8 mouse cellular contexts compared by ENCODE assay signal in the genomic region with DNA sequence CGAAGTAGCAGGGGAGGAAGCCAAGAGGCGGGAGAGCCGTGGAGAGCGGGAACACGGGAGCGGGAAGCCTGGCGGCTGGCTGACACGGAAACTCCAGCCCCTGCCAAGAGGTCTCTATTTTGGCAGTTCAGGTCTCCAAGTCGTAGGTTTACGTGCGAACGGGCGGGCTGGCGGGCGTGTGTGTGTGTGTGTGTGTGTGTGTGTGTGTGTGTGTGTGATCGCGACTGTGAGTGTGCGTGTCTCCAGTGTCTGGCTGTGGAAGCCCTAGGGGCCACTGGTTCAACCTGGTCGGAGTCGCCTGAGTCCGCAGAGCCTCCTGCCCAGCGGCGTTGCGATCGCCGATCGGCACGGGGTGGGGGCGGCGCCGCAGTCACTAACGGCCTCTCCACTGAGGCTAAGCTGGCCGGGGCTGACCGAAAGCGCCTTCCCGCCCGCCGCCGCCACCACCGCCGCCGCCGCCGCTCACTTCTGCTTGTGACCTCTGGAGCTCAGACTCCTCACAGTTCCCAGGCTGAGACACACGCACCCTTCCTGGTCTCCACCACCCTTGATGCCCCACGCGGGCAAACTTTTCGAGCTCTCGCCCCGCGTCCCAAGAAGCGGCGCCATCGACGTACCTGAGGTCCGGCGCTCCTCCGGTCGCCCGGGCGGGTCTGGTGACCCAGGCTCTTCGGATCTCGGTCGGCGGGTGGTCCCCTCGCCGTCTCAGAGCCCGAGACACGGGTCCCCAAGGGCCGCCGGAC. TPM values are rescaled to one million over a fixed set of nuclear protein-coding genes. Genes with fewer than 3 reads are reported as not detected.
DNase-seq lines count a peak whose midpoint lies in the region; TF ChIP-seq lines count a peak whose summit lies in the region.

No protein-coding gene starts in this region.

- no peaks in the 10 kb centered on the region; the same call in 1 of the 2 replicates for H3K27me3 ChIP-seq in kidney, adult 2 months (replicated peaks; ENCODE audit: control insufficient read depth, insufficient read depth, low read length)
- H3K27me3 ChIP-seq in cerebellum, adult 2 months (ENCODE audit: control insufficient read depth, insufficient read depth, low read length): no peaks in the 10 kb centered on the region; the same call in 1 of the 2 replicates

- 0 out of 2 replicates have a peak overlapping the region, but pooled peaks have one; percentile 6 for H3K27ac ChIP-seq in kidney, adult 2 months (ENCODE audit: insufficient read depth, low read depth, low read length)
- H3K27ac ChIP-seq in cerebellum, adult 2 months (ENCODE audit: insufficient read depth, low read length): no peak overlapping the region

- intact Hi-C loops in heart, postnatal 14 days (cut with DNase I): no loop called here

- 4% methylated on average over 49 of the region's 71 CpGs for WGBS in kidney, adult 2 months
- WGBS in cerebellum, adult 2 months: 4% methylated on average over 43 of the region's 71 CpGs

- no peaks in the 10 kb centered on the region for H3K36me3 ChIP-seq in kidney, adult 2 months (ENCODE audit: control insufficient read depth, insufficient read depth, low read length)

- no peak for TF ChIP-seq POLR2A in kidney, adult 2 months (IDR thresholded peaks at IDR 0.05; ENCODE audit: low read depth, low read length)
- TF ChIP-seq POLR2A in cerebellum, adult 2 months (IDR thresholded peaks at IDR 0.05; ENCODE audit: borderline replicate concordance, insufficient read depth, low read length): no peak

- H3K4me1 ChIP-seq in kidney, adult 2 months (ENCODE audit: control insufficient read depth, insufficient read depth, low read length): no peaks in the 10 kb centered on the region
- no peaks in the 10 kb centered on the region for H3K4me1 ChIP-seq in cerebellum, adult 2 months (ENCODE audit: control insufficient read depth, insufficient read depth, low read length)

- TF ChIP-seq CTCF in kidney, adult 2 months (conservative IDR thresholded peaks at IDR 0.05; ENCODE audit: insufficient read depth, insufficient read length, low read depth, low read length): no peak
- no peak for TF ChIP-seq CTCF in cerebellum, adult 2 months (IDR thresholded peaks at IDR 0.05; ENCODE audit: borderline replicate concordance, insufficient read depth, low read depth, low read length)

- peak; percentile 17 for DNase-seq in kidney, adult 2 months
- no peak for DNase-seq in kidney, adult 8-10 months
- DNase-seq in embryo, embryonic 11 days: peak; percentile 17
- DNase-seq in heart, postnatal 14 days: peak; percentile 31 to 49
- DNase-seq in liver (peak; percentile 47), MN1 (ENCODE audit: low spot score) (no peak)
- DNase-seq in naive thymus-derived CD4-positive, alpha-beta T cell, adult 2 months (ENCODE audit: low read depth): peak; percentile 38
- DNase-seq in cerebellum, adult 2 months: no peak

- H3K4me3 ChIP-seq in kidney, adult 2 months (ENCODE audit: insufficient read depth, low read depth, low read length): peak overlapping the region; percentile 72
- H3K4me3 ChIP-seq in cerebellum, adult 2 months (replicated peaks; ENCODE audit: insufficient read depth, low read depth, low read length): no peak overlapping the region

RNA-seq across cellular contexts. Expression of a gene that starts 9.8 kb away (rescaled TPM):
- polyA plus RNA-seq in kidney, adult 2 months (2012; rRNA removed): 3.6 and 5.3 TPM in 2 replicates
- total RNA-seq in heart, postnatal 14 days (2021): 10 to 100 TPM in 1 of 2 experiments, 1 to 10 TPM in 1; 8.4 to 12.3 TPM
- 0.36 and 0.38 TPM in 2 replicates for polyA plus RNA-seq in cerebellum, adult 2 months (2012; rRNA removed)

Comparison
In these comparisons a context has a peak if more than half of its experiments do, and no peak if none do; other contexts are left out.
1. DNase-seq: peak in kidney, adult 2 months (single experiment), embryo, embryonic 11 days (single experiment), heart, postnatal 14 days (2 of 2), liver (single experiment) and naive thymus-derived CD4-positive, alpha-beta T cell, adult 2 months (single experiment); none in kidney, adult 8-10 months (0 of 2), MN1 (single experiment) and cerebellum, adult 2 months (0 of 2).